Mouse (Mus musculus) gastrocnemius, postnatal 14 days (tissue): ENCODE measurements around the gene Nphs1. TPM values are rescaled to one million over a fixed set of nuclear protein-coding genes. Genes with fewer than 3 reads are reported as not detected.
"Not testable (repeated sequence)": the region's sequence is repeated elsewhere in the genome, so short reads cannot be mapped to it uniquely, and the experiment has no call there.

Experiments used
- DNase-seq: peaks from one replicate; pipeline ENCODE4 v3.0.0; 2021; ENCODE audit warnings: mixed read lengths
- intact Hi-C: fragments of 180-260 bp; cut with DNase I; formaldehyde crosslinking; loops from one replicate; pipeline ENCODE4 v1.15.1; 2025; ENCODE audit warnings: low total_unique reads
- total RNA-seq, 2 experiments: library from RNA; stranded (reverse); gene quantifications; 2 replicates each; pipeline ENCODE4 v1.2.3; 2021

Nphs1 gene
- total RNA-seq, 2 experiments from 2014 or later, result not detected

GRCm38 (mm10) chr7:30436879-30437278 lies 21.2 kb upstream of the Nphs1 start:
- no peak for DNase-seq

DNA sequence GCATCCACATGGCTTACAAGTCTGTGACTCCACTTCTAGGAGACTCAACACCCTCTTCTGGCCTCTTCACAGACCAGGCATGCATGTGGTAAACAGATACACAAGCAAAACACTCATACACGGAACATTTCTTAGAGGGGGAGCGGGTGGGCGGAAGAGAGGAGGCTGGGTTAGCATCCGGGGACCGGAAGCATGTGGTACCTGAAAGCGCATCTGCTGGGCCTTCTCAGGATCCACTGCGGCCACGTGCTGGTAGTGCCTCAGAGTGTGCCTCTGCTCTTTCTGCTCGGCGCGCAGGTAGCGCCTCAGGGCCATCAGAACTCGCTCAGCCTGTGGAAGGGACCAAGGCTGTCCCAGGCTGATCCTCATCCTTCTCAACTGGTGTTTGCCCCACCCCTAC lies 18.4 kb upstream of the Nphs1 start:
- intact Hi-C loops, result no loop called here

More at GRCm38 (mm10) chr7:30436879-30437278, 21.2 kb upstream of the Nphs1 start:
- intact Hi-C loops, result no loop called here

GRCm38 (mm10) chr7:30440697-30441096 lies 17.4 kb upstream of the Nphs1 start:
- intact Hi-C loops, result no loop called here
- no peak for DNase-seq

More for the DNA sequence above, 18.4 kb upstream of the Nphs1 start:
- DNase-seq, result no peak

GRCm38 (mm10) chr7:30443696-30444095 lies 14.4 kb upstream of the Nphs1 start:
- intact Hi-C loops, result no loop called here

DNA sequence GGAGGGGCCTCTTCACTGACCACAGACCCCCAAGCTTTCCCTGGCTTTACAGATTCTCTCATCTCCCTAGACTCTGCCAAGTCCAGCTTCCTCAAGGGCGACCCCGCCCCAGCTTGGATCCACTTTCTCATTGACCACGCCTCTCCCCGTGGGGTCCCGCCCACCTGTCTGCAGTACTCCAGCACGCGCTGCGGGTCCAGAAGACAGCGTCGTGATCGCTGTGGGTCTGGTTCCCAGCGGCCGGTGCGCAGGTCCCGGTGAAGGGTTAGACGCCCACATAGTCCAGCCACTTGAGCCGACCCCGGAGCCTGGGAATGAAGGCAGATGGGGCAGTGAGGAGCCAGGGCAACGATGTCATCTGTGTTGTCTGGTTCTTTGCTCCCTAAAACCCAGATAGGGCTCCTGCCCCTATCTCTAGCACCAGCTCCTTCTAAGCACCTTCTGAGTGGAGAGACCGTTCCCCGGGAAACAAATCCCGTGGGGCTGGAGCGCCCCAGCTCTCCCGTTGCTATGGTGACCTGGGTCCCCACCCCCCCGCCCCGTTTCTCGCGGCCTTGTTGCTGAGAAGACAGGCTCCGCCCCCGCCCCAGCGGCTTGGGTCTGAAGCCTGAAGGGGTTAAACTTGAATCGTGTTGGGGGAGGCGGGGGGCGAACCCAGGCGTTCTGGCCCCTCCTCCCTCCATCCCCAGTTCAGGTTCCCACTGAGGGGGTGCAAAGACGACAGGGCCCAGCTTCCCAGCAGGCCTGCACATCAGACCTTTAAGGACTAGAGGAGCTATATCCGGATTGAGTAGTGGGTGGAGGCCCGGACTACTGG lies 13.8 kb upstream of the Nphs1 start:
- intact Hi-C loops, result no loop called here
- DNase-seq, result no peak

More at GRCm38 (mm10) chr7:30443696-30444095, 14.4 kb upstream of the Nphs1 start:
- no peak for DNase-seq

DNA sequence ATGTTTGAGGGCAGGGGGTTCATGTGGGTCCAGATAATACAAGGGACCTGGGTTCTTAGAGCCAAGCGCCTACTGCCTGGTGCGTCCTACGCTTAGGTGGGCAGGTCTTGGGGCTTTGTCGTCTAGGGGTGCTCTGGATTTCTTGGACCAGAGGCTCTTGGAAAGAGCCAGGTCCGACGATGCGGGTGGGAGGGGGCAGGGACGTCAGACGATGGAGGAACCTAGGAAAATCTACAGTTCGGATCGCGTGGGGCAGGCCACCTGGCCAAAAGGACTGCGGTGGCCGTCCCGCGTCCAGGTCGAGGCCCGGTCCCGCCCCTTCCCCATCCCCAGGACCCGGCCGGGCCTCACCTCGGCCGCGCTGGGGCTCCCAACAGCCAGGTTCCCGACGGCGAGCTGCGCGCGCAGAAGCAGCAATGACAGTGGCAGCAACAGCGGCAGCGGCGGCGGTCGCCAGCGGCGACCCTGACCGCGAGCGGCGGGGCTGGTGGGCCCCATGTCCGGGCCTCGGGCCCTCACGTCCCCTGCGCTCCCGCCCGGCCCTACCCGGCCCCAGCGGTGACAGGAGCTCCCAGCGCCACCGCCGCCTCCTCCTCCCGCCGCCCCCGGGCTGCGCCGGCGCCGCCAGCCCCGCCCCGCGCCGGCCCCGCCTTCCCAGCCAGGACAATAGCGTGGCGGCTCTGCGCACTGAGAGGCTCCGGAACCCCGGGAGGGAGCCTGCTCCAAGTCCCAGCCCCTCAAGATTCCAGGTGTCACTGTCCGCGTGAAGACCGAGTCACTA lies 13.0 kb upstream of the Nphs1 start, which contains the start of gene Aplp1:
Aplp1 (minus strand) TSS at position 565 of the 781 bp plus-strand sequence.
- peak; percentile 36 for DNase-seq
- intact Hi-C loops, result no loop called here

- no peak for DNase-seq
- intact Hi-C loops, result no loop called here
Measured at GRCm38 (mm10) chr7:30450241-30450640, 7.9 kb upstream of the Nphs1 start.

DNA sequence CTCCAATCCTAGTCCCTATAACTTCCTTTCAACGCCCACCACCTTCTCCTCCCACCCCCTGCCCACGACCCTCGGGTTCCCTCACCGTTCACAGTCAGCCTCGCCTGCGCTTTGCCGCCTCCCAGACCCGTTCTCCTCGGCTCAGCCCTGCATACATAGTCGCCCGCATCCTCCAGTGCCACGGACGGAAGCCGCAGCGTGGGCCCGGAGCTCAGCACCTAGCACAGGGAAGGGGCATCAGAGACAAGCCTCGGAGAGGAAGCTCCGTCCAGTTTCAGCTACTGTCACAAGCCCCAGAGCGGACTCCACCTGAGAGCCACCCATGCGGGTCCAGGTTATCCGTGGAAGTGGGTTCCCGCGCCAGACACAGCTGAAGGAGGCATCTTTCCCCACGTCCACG lies 4.8 kb upstream of the Nphs1 start:
- intact Hi-C loops, result no loop called here
- DNase-seq, result no peak

DNA sequence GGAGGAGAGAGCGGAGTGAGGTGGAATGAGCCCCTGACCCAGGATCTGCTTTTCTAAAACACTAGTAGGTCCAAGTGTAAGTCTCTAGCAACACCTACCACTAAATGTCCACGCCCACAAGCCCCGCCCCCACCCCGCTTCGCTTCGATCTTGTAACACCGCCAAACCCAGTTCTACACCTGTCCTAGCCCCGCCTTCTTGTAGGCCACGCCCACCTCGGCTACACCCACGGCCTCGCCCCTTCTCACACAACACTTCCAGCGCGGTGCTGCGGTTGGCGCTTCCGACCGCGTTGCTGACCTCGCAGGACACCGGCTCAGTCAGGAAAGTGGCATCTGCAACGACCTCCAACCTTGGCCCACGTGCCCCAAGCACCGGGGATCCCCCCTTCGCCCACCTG lies 4.3 kb upstream of the Nphs1 start:
- intact Hi-C loops, result no loop called here
- DNase-seq, result no peak

DNA sequence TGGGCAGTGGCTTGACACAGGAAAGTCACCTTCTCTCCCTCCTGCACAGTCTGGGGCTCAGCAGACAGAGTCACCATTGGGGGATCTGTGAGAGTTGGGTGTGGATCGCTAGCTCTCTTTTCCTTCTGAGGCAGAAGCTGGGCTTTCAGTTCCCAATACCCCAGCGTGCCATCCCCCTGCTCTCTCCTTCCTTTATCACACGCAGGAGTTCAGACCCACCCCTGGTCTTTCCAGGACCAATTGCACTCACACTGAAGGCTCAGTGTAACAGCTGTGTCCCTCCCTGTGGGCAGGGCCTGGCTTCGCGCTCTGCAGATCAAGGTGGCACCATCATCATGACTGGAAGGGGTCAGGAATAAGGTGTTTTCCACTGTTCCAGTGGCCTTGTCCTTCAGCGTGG lies 3.9 kb upstream of the Nphs1 start:
- intact Hi-C loops, result no loop called here
- DNase-seq, result no peak

DNA sequence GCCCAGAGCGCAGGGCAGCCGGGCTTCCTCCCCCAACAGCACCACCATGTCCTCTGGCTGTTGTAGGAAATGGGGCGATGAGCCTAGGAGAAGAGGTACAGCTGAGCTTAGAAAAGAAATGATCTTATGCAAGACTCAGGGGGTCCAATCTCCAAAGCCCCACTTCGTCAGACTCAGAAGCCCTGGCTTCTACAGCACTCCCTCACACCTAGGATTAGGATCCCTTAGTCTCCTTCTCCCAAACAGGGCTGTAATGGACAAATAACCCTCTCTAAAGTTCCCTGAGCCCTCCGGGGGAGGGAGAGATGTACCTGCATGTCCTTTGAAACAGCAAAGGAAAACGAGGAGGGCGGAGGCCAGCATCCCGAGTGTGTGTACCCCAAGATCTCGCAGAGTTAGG lies 1.6 kb upstream of the Nphs1 start:
- DNase-seq, result no peak
- intact Hi-C loops, result no loop called here

DNA sequence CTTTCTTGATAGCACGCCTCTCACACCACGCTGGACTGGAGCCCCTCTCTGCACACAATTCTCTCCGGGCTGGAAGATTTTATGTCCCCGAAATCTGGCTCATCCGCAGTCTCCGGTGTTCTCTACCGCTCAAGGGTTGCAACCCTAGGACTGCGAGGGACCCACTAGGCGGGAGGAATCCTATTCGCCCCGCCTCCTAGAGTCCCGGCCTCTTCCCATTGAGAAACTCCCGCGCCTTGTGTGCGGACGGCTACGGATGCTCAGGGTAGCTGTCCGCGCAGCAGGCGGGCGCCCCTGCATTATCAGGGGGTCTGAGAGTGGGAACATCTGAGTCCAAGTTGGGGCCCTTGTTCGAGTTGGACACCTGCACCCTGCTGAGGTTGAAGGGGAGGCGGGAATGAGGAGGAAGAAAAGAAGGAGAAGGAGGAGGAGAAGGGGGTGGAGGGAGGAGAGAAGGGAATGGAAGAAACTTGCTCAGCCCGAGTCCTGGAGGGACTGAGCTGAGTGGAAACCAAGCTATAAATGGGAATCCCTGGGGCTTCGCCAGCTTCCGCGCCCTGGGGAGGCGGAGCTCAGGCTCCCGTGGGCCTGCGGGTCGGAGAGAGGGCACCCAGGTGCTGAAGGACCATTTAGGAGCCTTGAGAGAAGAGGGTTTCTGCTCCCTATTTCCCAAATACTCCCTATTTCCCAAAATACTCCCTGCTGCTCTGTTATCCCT lies 1.0 kb upstream of the Nphs1 start:
- intact Hi-C loops, result no loop called here

GRCm38 (mm10) chr7:30459484-30459883 lies 1.4 kb downstream of the Nphs1 start:
- intact Hi-C loops, result no loop called here
- DNase-seq, result no peak

More for the DNA sequence above, 1.0 kb upstream of the Nphs1 start:
- no peak for DNase-seq

- DNase-seq, result no peak
- intact Hi-C loops, result no loop called here
Measured at GRCm38 (mm10) chr7:30463568-30463967, 5.5 kb downstream of the Nphs1 start.

GRCm38 (mm10) chr7:30463996-30464395 lies 5.9 kb downstream of the Nphs1 start:
- intact Hi-C loops, result no loop called here
- no peak for DNase-seq

GRCm38 (mm10) chr7:30464816-30465300 lies 6.7 kb downstream of the Nphs1 start:
- intact Hi-C loops, result no loop called here
- DNase-seq, result no peak

DNA sequence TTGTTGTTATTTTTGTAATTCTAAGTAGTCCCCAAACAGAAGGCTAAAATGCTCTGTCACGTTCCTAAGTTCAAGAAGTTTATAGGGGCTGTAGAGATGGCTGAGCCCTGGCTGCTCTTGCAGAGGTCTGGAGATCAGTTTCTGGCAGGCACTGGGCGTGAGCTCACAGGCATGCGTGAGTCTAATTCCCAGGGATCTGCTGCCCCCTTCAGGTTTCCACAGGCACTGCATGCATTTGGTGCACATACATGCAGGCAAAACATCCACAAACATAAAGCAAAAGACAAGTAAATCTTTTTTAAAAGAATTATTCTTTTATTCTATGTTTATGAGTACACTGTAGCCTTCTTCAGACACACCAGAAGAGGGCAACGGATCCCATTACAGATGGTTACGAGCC lies 14.3 kb downstream of the Nphs1 start:
- intact Hi-C loops, result no loop called here

DNA sequence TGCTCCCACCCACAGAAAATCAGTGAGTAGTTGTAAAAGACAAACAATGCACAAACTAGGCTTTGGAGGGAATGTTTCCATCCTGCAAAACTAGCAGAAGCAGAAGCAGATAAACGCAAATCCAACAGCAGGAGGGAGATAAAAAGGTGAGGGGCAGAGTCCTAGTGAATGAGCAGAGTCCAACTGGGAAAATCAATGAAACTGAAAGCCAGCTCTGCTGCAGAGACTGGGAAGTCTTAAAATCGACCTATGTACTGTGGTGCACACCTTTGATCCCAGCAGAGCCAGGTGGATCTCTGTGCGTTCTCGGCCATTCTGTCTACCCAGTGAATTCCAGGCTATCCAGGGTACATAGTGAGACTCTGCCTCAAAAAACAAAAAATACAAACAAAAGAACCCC lies 16.9 kb downstream of the Nphs1 start:
- intact Hi-C loops, result no loop called here

More for the DNA sequence above, 14.3 kb downstream of the Nphs1 start:
- no peak for DNase-seq

DNA sequence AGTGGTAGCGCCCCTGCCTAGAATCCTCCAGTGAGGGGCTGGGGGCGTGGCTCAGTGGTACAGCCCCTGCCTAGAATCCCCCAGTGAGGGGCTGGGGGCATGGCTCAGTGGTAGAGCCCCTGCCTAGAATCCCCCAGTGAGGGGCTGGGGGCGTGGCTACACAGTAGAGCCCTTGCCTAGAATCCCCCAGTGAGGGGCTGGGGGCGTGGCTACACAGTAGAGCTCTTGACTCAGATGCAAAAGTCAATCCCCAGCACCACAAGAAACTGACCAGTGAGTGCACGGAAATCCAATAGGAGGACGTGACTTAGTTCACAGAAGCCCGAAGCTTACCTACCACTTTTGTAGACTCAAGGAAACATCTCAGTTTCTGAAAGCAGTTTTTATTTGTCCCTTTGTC lies 18.0 kb downstream of the Nphs1 start:
- intact Hi-C loops, DNase-seq: not testable (repeated sequence)

More for the DNA sequence above, 16.9 kb downstream of the Nphs1 start:
- DNase-seq, result no peak
